Mouse (Mus musculus) ovary, adult 2 months (tissue): Measurements from ENCODE around the gene Antxr2. TPM values are rescaled to one million over a fixed set of nuclear protein-coding genes. Genes with fewer than 3 reads are reported as not detected.

Source experiments
- polyA plus RNA-seq: library from polyadenylated mRNA; depleted of rRNA; stranded (reverse); fragments of >200 nt; gene quantifications from 2 replicates; pipeline ENCODE4 v1.2.3, GENCODE M21; 2012; rRNA removed

Antxr2 gene
- polyA plus RNA-seq: 8.3 and 9.0 TPM in 2 replicates

DNA sequence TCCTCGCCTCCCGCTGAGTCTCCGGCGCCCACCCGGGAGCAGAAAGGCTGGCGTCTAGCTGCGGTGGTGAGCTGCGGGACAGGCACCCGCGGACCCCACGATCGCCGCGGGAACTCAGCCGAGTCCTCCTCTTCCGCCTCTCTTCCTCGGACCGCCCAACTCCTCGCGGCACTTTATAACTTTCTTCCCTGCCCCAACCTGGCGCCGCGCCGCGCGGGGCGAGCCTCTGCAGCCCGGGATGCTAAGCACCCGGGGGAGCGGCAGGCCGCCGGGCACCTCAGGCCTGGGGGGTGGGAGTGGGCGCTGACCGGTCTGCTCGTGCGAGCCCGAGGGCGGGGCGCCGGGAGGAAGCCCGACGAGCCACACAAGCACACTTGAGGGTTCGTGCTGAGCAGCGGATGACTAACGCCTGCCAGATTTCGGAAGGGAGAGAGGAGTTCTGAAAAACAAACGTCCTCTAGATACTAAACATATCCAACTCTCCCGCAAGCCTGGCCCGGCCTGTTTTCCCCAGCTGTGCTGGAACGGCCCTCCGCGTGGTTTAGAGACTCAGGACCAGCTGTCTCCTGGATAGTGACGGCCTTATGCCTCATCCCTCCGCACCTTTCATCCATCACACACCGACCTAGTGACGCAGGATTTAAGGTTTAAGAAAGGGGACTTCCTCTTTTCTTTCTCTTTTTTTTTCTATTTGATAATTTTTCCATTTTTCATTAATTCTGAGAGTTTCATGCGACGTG, at the start of gene Antxr2:
Antxr2 (minus strand) TSS at position 142 of the 740 bp plus-strand sequence.

Other genes with a start within 250 kb of the Antxr2 start
- gene Prdm8, start 136.2 kb upstream of the Antxr2 start, polyA plus RNA-seq: 0.06 TPM in 2 replicates
- 0.16 and 0.64 TPM in 2 replicates for gene Fgf5, start 223.1 kb upstream of the Antxr2 start, polyA plus RNA-seq